Mouse (Mus musculus): ENCODE results near the gene Reps1. TPM values are rescaled to one million over a fixed set of nuclear protein-coding genes. Genes with fewer than 3 reads are reported as not detected.

The Reps1 gene
- polyA plus RNA-seq (2012; fragmentation: generic; extraction: Trizol), result 33.7 TPM

DNA sequence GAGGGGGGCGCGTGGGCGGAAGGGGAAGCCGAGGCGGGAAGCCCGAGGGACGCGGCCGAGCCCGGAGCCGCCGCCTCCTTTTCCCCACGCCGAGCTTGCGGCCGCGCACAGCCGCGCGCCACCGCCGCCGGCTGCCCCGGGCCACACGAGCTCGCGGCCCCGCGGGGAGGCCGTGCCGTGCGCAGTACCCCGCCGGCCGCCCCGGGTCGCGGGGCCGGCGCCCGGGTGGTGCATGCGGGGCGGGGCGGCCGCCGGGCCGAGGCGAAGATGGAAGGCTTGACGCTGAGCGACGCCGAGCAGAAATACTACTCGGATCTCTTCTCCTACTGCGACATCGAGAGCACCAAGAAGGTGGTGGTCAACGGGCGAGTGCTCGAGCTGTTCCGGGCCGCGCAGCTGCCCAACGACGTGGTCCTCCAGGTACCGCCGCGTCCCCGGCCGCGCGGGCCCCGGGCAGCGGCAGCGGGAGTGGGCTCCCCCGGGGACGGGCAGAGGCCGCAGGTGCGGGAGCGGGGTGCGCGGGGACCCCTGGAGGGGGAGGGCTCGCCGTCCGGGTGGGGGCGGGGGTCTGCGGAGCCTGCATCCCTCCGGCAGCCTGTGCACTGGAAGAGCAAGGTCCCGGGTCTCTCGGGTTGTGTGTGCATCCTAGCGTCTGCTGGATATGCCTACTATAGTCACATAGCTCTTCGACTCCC is at the start of gene Reps1:
Reps1 (plus strand) TSS at position 166 of the 695 bp plus-strand sequence.
- H3K36me3 ChIP-seq (ENCODE audit: control insufficient read depth, insufficient read depth), result no peaks in the 10 kb centered on the region
- H3ac ChIP-seq (ENCODE audit: control insufficient read depth, insufficient read length), result peak within 1 kb of the TSS; percentile 71
- TF ChIP-seq MYOG (IDR thresholded peaks at IDR 0.05; ENCODE audit: control insufficient read depth in 1 of 3, insufficient read depth in 1 of 3, insufficient read length in 2 of 3, low read depth in 2 of 3) (peak in 1 of 3 experiments; percentile 20), USF1 (IDR thresholded peaks at IDR 0.05; ENCODE audit: low read depth) (no peak), MYOD1 (IDR thresholded peaks at IDR 0.05; ENCODE audit: control insufficient read depth in 1 of 3, insufficient read length in 2 of 3, low read depth in 2 of 3) (peak in 1 of 3 experiments; percentile 6)
- H3K4me3 ChIP-seq, result peak within 1 kb of the TSS; percentile 53
- peaks cover 48% of the 10 kb centered on the region for H3K79me2 ChIP-seq (ENCODE audit: control insufficient read depth, insufficient read depth)
- H3K27me3 ChIP-seq (ENCODE audit: control insufficient read depth, insufficient read depth, insufficient read length), result no peaks in the 10 kb centered on the region
- H3K4me2 ChIP-seq (ENCODE audit: low read depth), result peak within 1 kb of the TSS; percentile 86

DNA sequence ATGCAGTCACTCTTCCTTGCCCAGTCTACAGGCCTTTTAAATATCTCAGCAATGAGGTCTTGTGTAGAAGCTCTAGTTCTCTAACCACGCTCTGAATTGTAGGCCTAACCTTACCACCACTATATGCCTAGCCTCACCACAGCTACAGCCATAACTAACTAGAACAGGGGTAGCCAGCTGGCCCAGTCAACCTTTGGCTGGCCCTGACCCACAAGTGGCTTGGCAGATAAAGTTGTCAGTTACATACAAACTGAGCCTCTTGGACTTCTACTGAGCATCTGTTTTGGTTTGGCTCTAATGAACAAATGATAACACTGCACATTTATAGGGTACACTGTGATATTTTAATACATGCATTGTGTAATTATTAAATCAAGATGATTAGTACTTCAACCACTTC is 48.9 kb upstream of the Reps1 start:
- Histone ChIP-seq H3K27me3 (ENCODE audit: control insufficient read depth, insufficient read depth, insufficient read length) (no peaks in the 10 kb centered on the region), H3K4me3 (no peak overlapping the region), H3ac (ENCODE audit: control insufficient read depth, insufficient read length) (no peak overlapping the region), H3K36me3 (ENCODE audit: control insufficient read depth, insufficient read depth) (peaks cover 14% of the 10 kb centered on the region), H3K79me2 (ENCODE audit: control insufficient read depth, insufficient read depth) (no peaks in the 10 kb centered on the region), H3K4me2 (ENCODE audit: low read depth) (no peak overlapping the region)
- TF ChIP-seq TCF3 (IDR thresholded peaks at IDR 0.05; ENCODE audit: insufficient read length, low read depth) (no peak), MYOD1 (IDR thresholded peaks at IDR 0.05; ENCODE audit: control insufficient read depth in 1 of 3, insufficient read length in 2 of 3, low read depth in 2 of 3) (peak in 2 of 3 experiments; percentile 45 to 54), MYOG (IDR thresholded peaks at IDR 0.05; ENCODE audit: control insufficient read depth in 1 of 3, insufficient read depth in 1 of 3, insufficient read length in 2 of 3, low read depth in 2 of 3) (peak in 2 of 3 experiments; percentile 60 to 80)

DNA sequence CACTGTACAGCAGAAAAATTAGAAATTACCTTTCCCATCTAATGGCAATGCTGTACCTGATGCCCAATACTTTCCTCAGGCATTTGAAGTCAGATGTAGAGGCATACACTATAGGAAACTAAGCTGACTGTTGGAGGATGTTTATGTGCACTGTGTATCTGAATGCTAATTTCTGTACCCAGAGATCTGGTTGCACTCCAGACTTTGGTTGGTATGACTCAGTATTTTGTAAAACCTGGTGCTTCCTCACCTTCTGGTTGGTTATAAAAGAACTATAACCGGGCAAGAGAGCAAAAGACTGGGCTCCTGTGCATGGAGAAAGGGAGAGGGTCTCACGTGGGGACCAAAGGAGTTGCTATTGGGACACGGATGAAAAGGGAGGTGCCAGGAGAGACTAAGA is 48.4 kb upstream of the Reps1 start:
- peaks cover 15% of the 10 kb centered on the region for H3K36me3 ChIP-seq (ENCODE audit: control insufficient read depth, insufficient read depth)
- H3K27me3 ChIP-seq (ENCODE audit: control insufficient read depth, insufficient read depth, insufficient read length), result no peaks in the 10 kb centered on the region
- TF ChIP-seq TCF12 (IDR thresholded peaks at IDR 0.05; ENCODE audit: insufficient read depth, poor library complexity, severe bottlenecking) (no peak), USF1 (IDR thresholded peaks at IDR 0.05; ENCODE audit: low read depth) (no peak), TCF3 (IDR thresholded peaks at IDR 0.05; ENCODE audit: insufficient read length, low read depth) (no peak), POLR2AphosphoS2 (IDR thresholded peaks at IDR 0.05; ENCODE audit: insufficient read length, low read depth) (no peak), E2F4 (IDR thresholded peaks at IDR 0.05; ENCODE audit: insufficient read depth) (no peak), POLR2A (IDR thresholded peaks at IDR 0.05; ENCODE audit: insufficient read length, low read depth) (no peak), MAX (IDR thresholded peaks at IDR 0.05; ENCODE audit: low read depth) (no peak), MYOD1 (IDR thresholded peaks at IDR 0.05; ENCODE audit: control insufficient read depth in 1 of 3, insufficient read length in 2 of 3, low read depth in 2 of 3) (no peak)

DNA sequence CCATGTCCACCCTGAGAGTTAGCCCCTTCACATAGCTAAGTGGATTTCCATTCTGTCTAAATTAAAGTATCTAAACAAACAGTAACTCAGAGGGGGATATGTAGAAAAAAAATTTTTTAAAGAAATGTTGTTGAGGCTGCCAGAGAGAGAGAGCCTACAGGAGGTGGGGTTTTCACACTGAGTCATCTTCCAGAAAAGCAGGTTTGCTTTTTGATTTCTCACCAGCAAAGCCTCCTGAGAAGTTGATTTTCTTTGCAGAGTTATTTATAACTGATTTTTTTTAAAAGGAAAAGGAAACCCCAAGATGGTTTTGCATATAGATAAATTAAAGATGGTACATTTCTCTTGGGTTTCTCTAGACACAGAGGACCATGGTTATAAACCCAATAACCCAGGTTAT is 47.5 kb upstream of the Reps1 start:
- no peak for TF ChIP-seq SRF (IDR thresholded peaks at IDR 0.05; ENCODE audit: control insufficient read depth, insufficient read length, low read depth)
- no peak for TF ChIP-seq REST (IDR thresholded peaks at IDR 0.05; ENCODE audit: insufficient read depth, insufficient read length)
- no peak for TF ChIP-seq USF1 (IDR thresholded peaks at IDR 0.05; ENCODE audit: low read depth)
- TF ChIP-seq MAX (IDR thresholded peaks at IDR 0.05; ENCODE audit: low read depth), result no peak
- no peak for TF ChIP-seq E2F4 (IDR thresholded peaks at IDR 0.05; ENCODE audit: insufficient read depth)
- no peak for TF ChIP-seq MYOD1 (IDR thresholded peaks at IDR 0.05; ENCODE audit: control insufficient read depth in 1 of 3, insufficient read length in 2 of 3, low read depth in 2 of 3)
- no peak for TF ChIP-seq CEBPB (IDR thresholded peaks at IDR 0.05; ENCODE audit: insufficient read depth, poor library complexity, severe bottlenecking)
- TF ChIP-seq POLR2A (IDR thresholded peaks at IDR 0.05; ENCODE audit: insufficient read length, low read depth), result no peak
- TF ChIP-seq TCF12 (IDR thresholded peaks at IDR 0.05; ENCODE audit: insufficient read depth, poor library complexity, severe bottlenecking), result no peak
- no peak for TF ChIP-seq TCF3 (IDR thresholded peaks at IDR 0.05; ENCODE audit: insufficient read length, low read depth)
- TF ChIP-seq POLR2AphosphoS2 (IDR thresholded peaks at IDR 0.05; ENCODE audit: insufficient read length, low read depth), result no peak
- TF ChIP-seq MYOG (IDR thresholded peaks at IDR 0.05; ENCODE audit: control insufficient read depth in 1 of 3, insufficient read depth in 1 of 3, insufficient read length in 2 of 3, low read depth in 2 of 3), result no peak

More for the DNA sequence above, 48.4 kb upstream of the Reps1 start:
- Histone ChIP-seq H3K4me2 (ENCODE audit: low read depth) (no peak overlapping the region), H3K79me2 (ENCODE audit: control insufficient read depth, insufficient read depth) (no peaks in the 10 kb centered on the region), H3K4me3 (no peak overlapping the region), H3ac (ENCODE audit: control insufficient read depth, insufficient read length) (no peak overlapping the region)

DNA sequence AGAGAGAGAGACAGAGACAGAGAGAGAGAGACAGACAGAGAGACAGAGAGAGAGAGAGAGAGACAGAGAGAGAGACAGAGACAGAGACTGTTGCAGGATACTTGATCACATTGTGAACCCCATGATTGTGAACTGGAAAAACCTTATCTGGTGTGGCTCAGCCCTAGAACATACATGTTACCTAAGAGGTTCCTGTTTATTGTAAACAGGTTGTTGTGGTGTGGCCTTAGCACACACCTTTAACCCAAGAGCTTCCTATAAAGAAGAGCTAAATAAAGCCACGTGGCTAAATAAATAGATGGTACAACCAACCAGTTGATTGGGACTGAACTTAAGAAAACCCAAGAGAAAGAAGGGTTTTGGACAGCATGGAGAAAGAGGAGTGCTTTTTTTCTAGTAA is 45.9 kb upstream of the Reps1 start:
- H3K27me3 ChIP-seq (ENCODE audit: control insufficient read depth, insufficient read depth, insufficient read length), result no peaks in the 10 kb centered on the region
- no peak overlapping the region for H3ac ChIP-seq (ENCODE audit: control insufficient read depth, insufficient read length)
- no peak for TF ChIP-seq MAX (IDR thresholded peaks at IDR 0.05; ENCODE audit: low read depth)
- no peak for TF ChIP-seq REST (IDR thresholded peaks at IDR 0.05; ENCODE audit: insufficient read depth, insufficient read length)
- no peak for TF ChIP-seq TCF12 (IDR thresholded peaks at IDR 0.05; ENCODE audit: insufficient read depth, poor library complexity, severe bottlenecking)
- H3K4me2 ChIP-seq (ENCODE audit: low read depth), result no peak overlapping the region
- no peak overlapping the region for H3K4me3 ChIP-seq
- peaks cover 18% of the 10 kb centered on the region for H3K79me2 ChIP-seq (ENCODE audit: control insufficient read depth, insufficient read depth)
- H3K36me3 ChIP-seq (ENCODE audit: control insufficient read depth, insufficient read depth), result peaks cover 28% of the 10 kb centered on the region

More for the DNA sequence above, 47.5 kb upstream of the Reps1 start:
- H3K79me2 ChIP-seq (ENCODE audit: control insufficient read depth, insufficient read depth), result peaks cover 8% of the 10 kb centered on the region
- H3K4me3 ChIP-seq, result no peak overlapping the region
- H3K36me3 ChIP-seq (ENCODE audit: control insufficient read depth, insufficient read depth), result peaks cover 15% of the 10 kb centered on the region
- H3K27me3 ChIP-seq (ENCODE audit: control insufficient read depth, insufficient read depth, insufficient read length), result no peaks in the 10 kb centered on the region
- H3K4me2 ChIP-seq (ENCODE audit: low read depth), result no peak overlapping the region
- H3ac ChIP-seq (ENCODE audit: control insufficient read depth, insufficient read length), result no peak overlapping the region
